Mouse (Mus musculus): ENCODE results near the gene Icmt.

Gene Icmt

DNA sequence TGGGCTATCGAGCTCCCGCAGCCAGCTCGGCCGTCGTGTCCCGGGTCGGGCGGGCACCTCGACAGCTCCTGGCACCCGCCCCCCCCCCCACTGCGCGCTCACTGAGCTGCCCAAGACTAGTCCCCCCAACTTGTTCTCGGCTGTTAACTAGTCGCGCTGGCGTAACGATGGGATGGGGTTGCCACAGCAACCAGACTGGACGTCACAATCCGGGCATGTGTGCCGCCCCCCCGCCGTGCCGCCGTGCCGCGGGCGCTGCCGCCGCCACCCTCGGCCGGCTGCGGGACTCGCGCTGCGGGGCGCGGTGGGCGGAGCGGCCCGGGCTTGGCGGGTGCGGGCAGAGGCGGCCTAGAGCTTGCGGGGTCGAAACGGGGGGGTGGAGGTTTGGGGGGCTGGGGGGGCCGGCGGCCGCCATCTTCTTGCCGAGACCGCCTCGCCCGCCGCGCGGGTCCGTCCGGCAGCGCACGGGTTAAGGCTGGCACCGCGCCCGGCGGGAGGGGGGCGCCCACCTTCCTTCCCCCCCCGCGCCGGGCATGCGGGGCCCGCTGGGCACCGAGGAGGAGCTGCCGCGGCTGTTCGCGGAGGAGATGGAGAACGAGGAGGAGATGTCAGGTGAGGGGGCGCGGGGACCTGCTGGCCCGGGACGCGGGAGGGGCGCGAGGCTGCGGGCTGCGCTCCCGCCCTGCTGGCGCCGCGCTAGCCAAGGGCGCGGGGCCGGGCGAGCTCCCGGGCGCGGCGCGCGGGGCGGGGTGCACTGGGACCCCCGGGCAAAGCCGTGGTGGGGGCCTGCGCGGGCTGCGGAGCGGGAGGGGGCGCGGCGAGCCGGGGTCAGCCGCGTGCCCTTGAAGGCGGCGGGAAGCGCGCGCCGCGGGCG lies 41.6 kb downstream of the Icmt start, which contains the start of gene Chd5:
Gene Chd5 (plus strand): TSS at position 233 of the 874 bp plus-strand sequence.
- no peak for DNase-seq (ENCODE audit: extremely low read depth, low read depth)

DNA sequence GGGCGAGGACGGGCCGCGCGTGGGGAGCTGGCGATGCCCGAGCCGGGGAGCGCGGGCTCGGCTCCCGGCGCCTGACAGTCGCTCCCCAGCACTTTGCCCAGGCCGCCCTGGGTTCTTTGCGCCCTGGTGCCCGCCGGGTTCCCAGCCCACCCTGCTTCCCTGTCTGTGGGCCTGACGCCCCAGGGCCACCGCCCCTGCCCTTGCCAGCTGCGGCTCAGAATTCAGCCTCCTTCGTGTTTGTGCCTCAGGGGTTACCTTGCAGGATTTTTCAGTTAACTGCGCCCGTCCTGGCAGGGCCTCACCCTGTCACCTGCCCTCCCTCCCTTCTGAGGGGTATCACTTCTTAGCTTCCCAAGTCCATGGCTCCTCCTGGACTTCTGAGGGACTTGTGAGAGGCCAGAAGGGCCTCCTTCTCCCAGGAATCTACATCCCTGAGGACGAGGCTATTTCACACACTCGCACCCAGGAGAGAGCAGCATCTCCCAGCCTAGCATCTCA lies 42.3 kb downstream of the Icmt start:
- no peak for DNase-seq (ENCODE audit: extremely low read depth, low read depth)

DNA sequence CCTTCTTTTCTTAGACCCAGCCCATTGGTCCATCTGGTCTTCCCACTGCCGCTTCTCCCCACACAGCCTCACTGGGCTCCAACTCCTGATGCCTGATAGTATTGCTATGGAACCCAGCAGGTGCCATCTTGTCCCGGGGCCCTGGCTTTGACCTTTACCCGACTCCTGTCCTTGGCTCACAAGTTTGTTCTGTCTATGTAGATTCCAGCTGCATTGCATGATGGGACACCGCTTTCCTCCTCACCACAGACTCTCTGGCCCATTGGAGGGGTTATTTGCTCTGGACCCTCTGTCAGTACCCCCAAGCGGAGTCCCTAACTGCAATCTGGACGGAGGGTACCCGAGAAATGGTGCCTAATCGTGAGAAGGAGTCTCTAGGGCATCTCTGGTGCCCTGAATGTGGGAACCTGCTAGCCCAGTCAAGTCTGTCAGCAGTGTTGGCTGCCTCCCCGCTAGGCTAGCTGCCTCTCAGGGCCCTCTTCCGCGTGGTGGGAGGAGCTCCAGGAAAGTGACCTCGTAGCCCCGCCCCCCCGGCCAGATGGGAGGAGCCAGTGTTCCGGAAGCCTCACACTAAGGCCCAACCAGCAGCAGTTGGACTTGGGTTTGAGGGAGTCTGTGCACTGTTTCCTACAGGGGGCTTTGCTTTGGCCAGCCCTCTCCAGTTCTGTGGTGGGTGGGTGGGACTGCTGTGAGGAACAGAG lies 43.7 kb downstream of the Icmt start:
- DNase-seq (ENCODE audit: extremely low read depth, low read depth), result no peak

DNA sequence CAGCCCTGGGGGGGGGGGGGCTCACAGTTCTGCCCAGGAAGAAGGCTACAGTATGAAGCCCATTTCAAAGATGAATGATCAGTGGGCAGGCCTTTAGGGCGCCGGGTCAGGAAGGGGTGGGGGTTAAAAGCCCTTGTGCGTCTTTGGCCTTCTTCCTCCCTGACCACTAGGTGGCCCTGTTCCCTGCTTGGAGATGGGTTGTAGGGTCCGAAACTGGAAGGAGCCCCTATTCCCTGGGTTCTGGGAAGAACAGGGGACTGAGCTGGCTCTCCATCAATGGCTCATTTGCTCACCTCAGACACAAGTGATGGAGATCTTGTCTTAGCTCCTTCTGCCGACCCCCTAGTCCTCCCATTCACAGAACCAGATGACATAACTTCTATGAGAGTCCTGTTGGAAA lies 46.3 kb downstream of the Icmt start:
- no peak for DNase-seq (ENCODE audit: extremely low read depth, low read depth)

DNA sequence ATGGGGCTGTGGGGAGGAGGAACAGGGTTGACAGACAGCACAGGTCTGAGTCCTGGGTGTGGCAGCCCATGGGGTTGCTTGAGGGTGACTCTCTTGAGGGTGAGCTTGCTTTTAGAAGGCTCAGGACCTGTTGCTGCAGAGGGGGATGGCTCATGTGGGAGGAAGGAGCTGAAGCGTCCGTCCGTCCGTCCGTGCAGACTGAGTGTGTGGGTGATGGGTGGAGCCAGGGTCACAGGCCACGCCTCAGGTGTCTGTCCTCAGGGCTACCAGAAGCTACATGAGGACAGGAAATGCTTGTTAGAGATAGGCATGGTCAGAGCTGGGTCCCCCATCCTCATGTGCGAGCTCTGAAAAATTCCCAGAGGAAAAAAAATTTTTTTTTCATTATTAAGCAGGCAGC lies 47.6 kb downstream of the Icmt start:
- no peak for DNase-seq (ENCODE audit: extremely low read depth, low read depth)

DNA sequence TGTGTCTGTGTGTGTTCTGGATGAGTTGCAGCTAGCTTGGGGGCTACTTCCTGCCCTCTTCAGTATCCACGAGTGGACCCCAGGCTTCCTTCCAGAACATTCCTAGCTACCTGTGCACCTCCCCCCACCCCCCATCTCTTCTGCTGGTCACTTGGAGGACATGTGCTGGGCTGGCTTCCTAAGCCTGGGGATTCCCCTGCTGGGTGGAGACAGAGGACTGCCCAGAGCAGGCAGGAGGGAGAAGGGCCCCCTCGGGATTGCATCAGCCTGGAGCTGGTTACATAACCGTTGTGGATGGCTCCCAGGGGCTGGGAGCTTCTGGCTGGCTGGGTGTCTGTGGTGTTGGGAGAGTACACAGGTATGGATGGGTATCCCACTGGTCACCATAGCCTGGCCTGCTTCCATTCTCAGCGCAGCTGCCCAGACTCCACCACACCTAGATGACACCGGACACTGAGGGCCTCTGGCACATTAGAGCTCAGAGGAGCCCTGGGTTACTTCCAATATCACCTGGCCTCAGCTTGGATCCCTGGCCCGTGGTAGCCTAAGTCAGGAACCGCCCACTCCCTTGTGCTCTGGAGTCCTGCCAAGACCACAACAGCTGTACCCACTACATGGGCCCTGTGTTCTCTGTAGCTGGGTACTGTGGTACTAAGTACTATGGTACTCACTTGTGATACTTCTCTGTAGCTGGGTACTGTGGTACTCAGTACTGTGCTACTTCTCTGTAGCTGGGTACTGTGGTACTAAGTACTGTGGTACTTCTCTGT lies 48.3 kb downstream of the Icmt start:
- no peak for DNase-seq (ENCODE audit: extremely low read depth, low read depth)

DNA sequence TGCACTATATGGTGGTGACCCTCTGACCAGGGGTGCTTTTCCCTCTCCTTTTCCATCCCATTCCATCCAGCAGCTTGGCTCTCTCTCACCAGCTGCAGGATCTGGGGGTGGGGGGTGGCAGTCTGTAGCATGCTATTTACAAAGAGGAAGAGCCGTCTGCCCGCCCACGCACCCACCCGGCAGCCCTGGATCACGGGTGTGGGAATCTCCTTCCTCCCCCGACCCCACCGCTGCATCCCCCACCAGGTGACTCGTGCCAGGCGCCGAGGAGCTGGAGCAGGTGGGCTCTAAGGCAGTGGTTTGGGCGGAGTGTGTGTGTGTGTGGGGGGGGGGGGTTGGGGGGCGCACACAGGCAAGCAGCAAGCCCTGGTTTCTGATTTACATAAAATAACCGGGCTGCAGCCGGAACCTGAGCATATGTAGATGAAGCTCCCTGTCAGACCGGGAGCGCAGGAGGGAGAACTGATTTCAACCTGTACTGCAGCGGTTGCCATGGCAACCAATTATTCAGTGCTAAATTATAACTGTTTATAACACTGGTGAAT lies 52.9 kb downstream of the Icmt start:
- DNase-seq (ENCODE audit: extremely low read depth, low read depth), result no peak

DNA sequence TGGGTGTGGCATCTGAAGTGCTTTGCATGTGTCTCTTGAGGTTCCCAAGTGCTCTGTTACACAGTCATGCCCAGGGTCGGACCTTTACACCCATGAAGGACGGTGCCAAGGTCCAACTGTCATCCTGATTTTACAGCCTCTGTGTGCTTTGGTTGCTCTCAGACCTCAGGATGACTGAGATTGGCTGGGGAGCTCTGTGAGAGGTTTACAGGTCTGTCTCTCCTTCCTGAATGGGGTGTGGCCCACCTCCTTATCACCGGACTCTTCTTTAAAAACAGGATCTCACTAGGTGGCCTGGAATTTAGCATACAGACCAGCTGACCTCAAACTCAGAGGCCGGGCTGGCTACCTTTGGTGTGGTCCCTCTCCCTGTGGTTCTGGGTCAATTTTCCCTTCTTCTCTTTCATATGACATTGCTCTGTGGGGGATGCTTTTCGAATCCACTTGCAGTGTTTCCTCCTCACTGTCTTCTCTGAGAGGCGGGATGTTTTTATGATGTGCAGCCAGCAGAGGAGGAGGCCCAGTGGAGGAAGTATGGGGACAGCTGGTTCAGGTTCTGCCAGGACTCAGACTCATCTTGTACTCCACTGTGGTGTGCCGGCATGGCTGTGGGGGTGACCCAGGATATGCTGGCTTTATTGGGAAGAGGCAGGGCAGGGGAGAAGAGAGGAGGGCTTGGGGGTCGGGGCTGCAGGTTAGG lies 53.8 kb downstream of the Icmt start:
- no peak for DNase-seq (ENCODE audit: extremely low read depth, low read depth)

DNA sequence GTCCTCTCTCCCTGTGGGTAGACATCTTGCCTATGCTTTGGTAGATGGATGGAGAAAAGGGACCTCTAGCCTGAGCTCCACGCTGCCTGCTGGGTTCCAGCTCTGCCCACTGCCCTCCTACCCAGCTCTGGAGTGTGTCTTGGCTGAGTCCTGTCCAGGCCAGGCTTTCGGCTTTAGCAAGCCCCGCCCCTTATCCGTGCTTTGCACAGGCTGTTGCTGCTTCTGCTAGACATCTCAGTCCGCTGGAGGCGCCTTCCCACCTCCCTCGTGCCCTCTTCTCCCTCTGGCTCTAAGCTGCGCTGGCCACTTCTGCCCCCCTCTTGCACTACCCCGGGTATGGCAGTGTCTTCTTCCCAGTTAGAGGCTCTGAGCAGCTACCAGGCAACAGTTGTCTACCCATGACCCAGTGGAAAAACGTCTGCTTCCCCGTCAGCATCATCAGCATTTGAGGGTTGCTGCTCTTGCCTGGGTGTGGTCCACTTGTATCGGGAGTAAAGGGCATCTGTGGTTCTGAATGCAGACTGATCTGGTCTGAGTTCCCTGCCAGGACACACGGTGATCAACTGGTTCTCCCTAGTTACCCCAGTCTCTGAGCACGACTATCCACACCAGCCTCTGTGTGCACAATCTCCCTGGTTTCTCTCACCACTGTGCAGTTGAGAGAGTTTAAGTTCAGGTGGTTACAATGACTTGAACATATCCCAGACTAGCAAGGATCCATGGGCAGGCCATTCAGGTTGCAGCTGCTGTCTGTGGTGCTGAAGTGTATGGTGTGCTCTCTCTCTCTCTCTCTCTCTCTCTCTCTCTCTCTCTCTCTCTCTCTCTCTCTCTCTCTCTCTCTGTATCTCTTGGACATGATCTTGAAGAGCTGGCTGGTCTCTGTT lies 54.6 kb downstream of the Icmt start:
- DNase-seq (ENCODE audit: extremely low read depth, low read depth), result no peak

DNA sequence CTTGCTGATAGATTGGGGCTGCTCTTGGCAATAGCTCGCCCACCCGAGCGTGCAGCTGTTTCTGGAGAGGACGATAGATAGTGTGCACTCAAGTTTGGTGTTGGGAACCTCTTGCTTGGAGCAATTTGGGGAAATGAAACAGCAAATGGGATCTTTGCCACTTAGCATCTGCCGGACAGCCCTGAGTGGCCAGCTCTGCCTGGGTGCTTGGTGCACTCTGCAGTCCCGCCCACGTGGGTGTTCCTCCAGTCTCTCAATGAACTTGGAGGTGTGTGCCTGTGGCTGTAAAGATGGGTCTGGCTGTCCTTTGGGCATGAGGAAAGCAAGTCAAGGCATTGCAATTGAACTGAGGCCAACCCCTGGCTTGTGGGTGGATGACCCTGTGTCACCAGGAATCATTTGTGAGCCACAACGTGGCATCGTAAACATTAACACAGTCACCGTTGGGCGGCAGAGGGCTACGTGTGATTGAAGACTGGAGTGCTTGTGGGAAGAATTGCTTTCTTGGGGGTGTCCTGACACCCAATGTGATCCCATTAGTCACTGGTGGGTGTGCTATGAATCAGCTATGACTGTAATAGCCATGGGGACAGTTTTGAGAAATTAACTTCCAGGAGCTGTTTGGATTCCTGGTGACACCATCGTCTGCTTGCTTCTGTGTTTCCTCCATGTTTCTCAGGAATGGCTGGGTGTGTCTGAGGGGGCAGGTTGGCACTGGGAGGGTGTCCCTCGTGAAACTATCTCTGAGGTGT lies 57.0 kb downstream of the Icmt start:
- no peak for DNase-seq (ENCODE audit: extremely low read depth, low read depth)

DNA sequence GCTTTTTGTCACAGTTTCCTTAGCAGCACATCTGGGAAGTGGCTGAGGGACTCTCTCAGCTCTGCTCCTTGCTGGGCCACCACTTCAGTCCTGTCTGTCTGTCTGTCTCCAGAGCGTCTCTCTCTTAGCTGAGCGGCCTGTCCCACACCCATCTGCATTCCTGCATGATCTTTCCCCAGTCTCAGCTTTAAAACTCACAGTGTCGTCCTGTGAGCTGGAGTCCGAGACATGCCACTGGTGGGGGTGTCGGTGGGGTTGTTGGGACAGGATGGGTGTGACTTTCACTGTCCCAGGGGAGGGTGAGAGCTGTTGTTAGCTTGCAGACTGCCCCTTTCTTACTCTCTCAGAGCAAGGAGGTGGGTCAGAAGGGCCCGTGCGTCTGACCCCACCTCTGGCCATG lies 58.6 kb downstream of the Icmt start:
- DNase-seq (ENCODE audit: extremely low read depth, low read depth), result no peak

Measured in MEL-GATA-1-ER (cell line).